Mouse (Mus musculus): Measurements from ENCODE around the gene Vti1a.

- TF ChIP-seq POLR2A (IDR thresholded peaks at IDR 0.05; ENCODE audit: borderline replicate concordance, extremely low read depth, insufficient read depth, insufficient read length, poor library complexity, severe bottlenecking), result no peak
- no peak for TF ChIP-seq CTCF (IDR thresholded peaks at IDR 0.05; ENCODE audit: borderline replicate concordance, extremely low read depth, insufficient read depth, insufficient read length)
Observed at GRCm38 (mm10) chr19:55643931-55644330, 327.8 kb downstream of the Vti1a start.
